Comparison of ENCODE assay signal across 38 mouse cellular contexts in the genomic region with DNA sequence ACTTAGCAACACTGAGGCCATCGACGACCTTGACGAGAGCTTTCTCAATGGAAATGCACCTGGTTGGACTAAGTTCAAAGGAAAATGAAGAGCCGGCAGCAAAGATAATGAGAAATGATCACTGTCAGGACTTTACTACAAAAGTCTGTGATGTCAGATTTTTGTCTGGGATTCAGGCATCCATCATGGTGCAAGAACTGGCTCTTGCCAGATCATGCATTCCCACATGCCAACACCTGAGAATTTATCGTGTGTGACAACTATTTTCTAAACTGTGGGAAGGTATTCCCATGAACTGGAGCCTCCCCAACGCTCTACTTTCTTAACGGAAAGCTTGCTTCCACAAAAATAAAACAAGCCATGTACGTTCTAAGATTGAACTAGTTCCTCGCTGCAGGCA. TPM values are rescaled to one million over a fixed set of nuclear protein-coding genes. Genes with fewer than 3 reads are reported as not detected.
"Had no signal": no experiment of that assay in that cellular context is flagged by ENCODE, and none has a peak within 500 bp of the region (broad histone marks: within the 10 kb centered on the region; RNA-seq: fewer than 3 reads in every experiment).

No protein-coding gene starts in this region.

- H3K36me3 ChIP-seq: limb, embryonic 12.5 days; limb, embryonic 13.5 days; limb, embryonic 15.5 days; liver, embryonic 12.5 days; liver, embryonic 13.5 days; liver, embryonic 15.5 days; lung, embryonic 15.5 days; midbrain, embryonic 10.5 days; midbrain, embryonic 12.5 days; midbrain, embryonic 13.5 days; midbrain, embryonic 15.5 days; neural tube, embryonic 12.5 days; neural tube, embryonic 13.5 days had no signal

- H3K9ac ChIP-seq: limb, embryonic 12.5 days; limb, embryonic 13.5 days; limb, embryonic 15.5 days; liver, embryonic 12.5 days; liver, embryonic 13.5 days; liver, embryonic 14.5 days; liver, embryonic 15.5 days; liver, postnatal 0 days; lung, embryonic 14.5 days; lung, embryonic 15.5 days; midbrain, embryonic 12.5 days; midbrain, embryonic 13.5 days; midbrain, embryonic 15.5 days; neural tube, embryonic 12.5 days; neural tube, embryonic 13.5 days had no signal

- H3K4me1 ChIP-seq: limb, embryonic 15.5 days; liver, embryonic 12.5 days; liver, embryonic 13.5 days; liver, embryonic 15.5 days; lung, embryonic 15.5 days; megakaryocyte, embryonic 14.5 days; midbrain, embryonic 15.5 days had no signal

- H3K9me3 ChIP-seq: limb, embryonic 12.5 days; limb, embryonic 13.5 days; limb, embryonic 15.5 days; liver, embryonic 12.5 days; liver, embryonic 13.5 days; liver, embryonic 15.5 days; lung, embryonic 15.5 days; midbrain, embryonic 10.5 days; midbrain, embryonic 12.5 days; midbrain, embryonic 13.5 days; midbrain, embryonic 15.5 days; neural tube, embryonic 12.5 days; neural tube, embryonic 13.5 days had no signal

- H3K27ac ChIP-seq: limb, embryonic 12.5 days; limb, embryonic 13.5 days; limb, embryonic 15.5 days; liver, embryonic 12.5 days; liver, embryonic 13.5 days; liver, embryonic 14.5 days; liver, embryonic 15.5 days; lung, embryonic 15.5 days; macrophage; midbrain, embryonic 10.5 days; midbrain, embryonic 12.5 days; midbrain, embryonic 13.5 days; midbrain, embryonic 15.5 days; neural tube, embryonic 12.5 days; neural tube, embryonic 13.5 days had no signal

- H3K4me3 ChIP-seq: limb, embryonic 12.5 days; limb, embryonic 13.5 days; limb, embryonic 15.5 days; liver, embryonic 12.5 days; liver, embryonic 13.5 days; liver, embryonic 15.5 days; lung, embryonic 15.5 days; megakaryocyte, embryonic 14.5 days; midbrain, embryonic 10.5 days; midbrain, embryonic 12.5 days; midbrain, embryonic 13.5 days; midbrain, embryonic 15.5 days; myocyte; neural tube, embryonic 12.5 days; neural tube, embryonic 13.5 days had no signal

- H3K27me3 ChIP-seq: liver, embryonic 12.5 days; liver, embryonic 13.5 days; liver, embryonic 15.5 days; lung, embryonic 15.5 days; megakaryocyte, embryonic 14.5 days; neural tube, embryonic 12.5 days had no signal

- H3K4me2 ChIP-seq: limb, embryonic 12.5 days; limb, embryonic 13.5 days; limb, embryonic 15.5 days; liver, embryonic 11.5 days; liver, embryonic 12.5 days; liver, embryonic 13.5 days; liver, embryonic 15.5 days; lung, embryonic 14.5 days; lung, embryonic 15.5 days; midbrain, embryonic 11.5 days; midbrain, embryonic 12.5 days; midbrain, embryonic 13.5 days; midbrain, embryonic 15.5 days; neural tube, embryonic 12.5 days; neural tube, embryonic 13.5 days had no signal

- ATAC-seq: liver, embryonic 12.5 days; liver, postnatal 0 days; lung, postnatal 0 days; midbrain, embryonic 13.5 days; midbrain, embryonic 15.5 days; midbrain, embryonic 16.5 days had no signal

- DNase-seq: left cerebral cortex, postnatal 4 days; liver; liver, embryonic 13.5 days; liver, postnatal 0 days; lung, adult 18-20 months; lung, adult 2 months; lung, embryonic 14.5 days; lung, postnatal 10 days; lung, postnatal 14 days; lung, postnatal 36 days; lung, postnatal 4 days; midbrain, embryonic 14.5 days had no signal

RNA-seq across cellular contexts. Expression of a gene that starts 58.1 kb away (rescaled TPM):
- total RNA-seq: left cerebral cortex, postnatal 4 days; liver, adult 2 months; megakaryocyte progenitor cell, adult 5-6 weeks; megakaryocyte, adult 5-6 weeks; megakaryocyte-erythroid progenitor cell, adult 5-6 weeks; monocyte, adult 5-6 weeks had no signal
- polyA plus RNA-seq: liver, adult 2 months; liver, embryonic 11.5 days; liver, embryonic 12.5 days; liver, embryonic 13.5 days; liver, embryonic 15.5 days; liver, embryonic 16.5 days; liver, postnatal 0 days; lung, adult 2 months; lung, embryonic 14.5 days; lung, embryonic 15.5 days; lung, postnatal 0 days; macrophage; myocyte had no signal
